Mouse (Mus musculus) right cerebral cortex, postnatal 36 days (tissue): ENCODE results near the gene Heatr4.
"Not testable (repeated sequence)": the region's sequence is repeated elsewhere in the genome, so short reads cannot be mapped to it uniquely, and the experiment has no call there.

Experiments used
- DNase-seq, 2 experiments: peaks; one replicate each; pipeline ENCODE4 v3.0.0; 2022; ENCODE audit warnings: low spot score in 2 of 2, mixed read lengths in 1 of 2

The Heatr4 gene

DNA sequence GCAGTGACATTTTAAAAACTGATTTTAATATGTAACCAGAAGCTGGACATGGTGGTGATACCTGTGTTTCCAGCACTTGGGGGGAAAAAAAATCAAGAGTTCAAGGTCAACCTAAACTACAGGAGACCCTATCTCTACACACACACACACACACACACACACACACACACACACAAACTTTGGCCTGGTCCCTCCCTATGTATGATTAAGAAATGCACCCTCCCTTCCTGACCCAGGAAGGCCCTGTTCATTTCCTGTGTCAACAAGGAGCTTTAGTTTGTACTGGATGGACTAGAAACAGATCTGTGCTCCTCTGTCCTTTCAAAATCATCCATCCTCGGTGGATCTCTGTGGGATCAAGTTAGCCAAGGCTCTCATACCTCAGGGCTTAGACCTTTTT lies 46.1 kb downstream of the Heatr4 start:
- not testable (repeated sequence) for DNase-seq

DNA sequence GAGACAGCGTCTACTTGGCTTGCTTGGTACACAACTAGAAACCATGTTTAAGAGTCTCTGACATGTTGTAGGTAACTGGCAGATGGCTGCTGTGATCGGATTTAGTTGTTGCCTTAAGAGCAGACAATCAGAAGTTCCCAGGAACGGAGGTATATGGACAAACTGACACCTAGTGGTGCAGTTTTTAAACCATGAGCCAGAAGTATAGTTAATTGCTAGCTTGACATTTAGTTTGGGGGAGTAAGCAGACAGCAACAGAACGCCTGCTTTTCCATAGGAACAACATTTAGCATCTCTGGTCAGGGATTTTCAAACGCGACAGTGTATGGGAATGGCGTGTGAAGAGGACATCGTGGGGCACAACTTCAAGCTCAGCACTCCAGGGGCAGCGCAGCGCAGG lies 47.1 kb downstream of the Heatr4 start:
- no peak for DNase-seq

DNA sequence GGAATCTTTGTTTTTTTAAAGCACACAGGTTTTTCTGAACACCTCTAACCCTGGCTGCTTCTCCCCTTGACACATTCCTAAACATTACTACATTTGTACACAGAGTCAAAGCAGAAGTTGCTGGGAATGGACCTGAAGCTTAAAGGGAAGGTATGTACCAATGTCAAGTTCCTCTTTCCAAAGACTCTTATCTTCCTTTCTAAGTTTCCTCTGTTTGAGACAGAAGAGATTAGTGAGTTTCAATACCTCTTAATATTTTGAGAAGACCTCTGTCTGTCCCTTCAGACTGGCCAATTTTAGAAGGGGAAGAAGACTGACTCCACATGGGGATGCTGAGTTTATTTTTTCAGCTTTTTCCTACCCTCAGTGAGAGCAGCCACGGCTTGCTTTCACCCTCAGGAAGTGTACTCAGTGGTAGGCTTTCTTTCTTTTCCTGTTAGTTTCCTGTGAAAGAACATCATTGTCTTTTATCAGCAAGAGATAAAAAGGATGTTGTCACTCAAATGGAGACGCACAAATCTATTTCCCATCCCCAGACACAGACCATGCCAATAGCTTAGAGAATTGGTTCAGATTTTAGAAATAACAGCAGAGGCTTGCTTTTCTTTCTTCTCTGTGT lies 55.4 kb downstream of the Heatr4 start:
- no peak for DNase-seq

DNA sequence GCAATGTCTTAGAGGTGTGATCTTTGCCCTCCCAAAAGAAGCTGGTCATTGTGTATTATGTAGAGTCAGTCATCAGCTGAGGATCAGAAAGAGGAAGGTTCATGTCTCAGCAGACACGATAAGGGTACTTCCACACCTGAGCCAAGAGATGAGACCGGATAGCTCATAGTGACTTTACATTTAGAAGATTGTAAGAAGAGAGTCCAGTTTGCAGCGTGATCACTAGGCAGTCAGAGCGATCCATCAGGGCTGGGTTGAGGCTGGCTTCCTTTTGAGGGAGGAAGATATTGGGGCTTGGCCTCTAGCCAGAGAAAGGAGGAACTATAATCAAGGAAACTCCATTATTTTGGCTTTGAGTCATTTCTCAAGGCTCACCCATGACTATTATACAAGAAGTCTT lies 56.9 kb downstream of the Heatr4 start:
- DNase-seq: no peak

DNA sequence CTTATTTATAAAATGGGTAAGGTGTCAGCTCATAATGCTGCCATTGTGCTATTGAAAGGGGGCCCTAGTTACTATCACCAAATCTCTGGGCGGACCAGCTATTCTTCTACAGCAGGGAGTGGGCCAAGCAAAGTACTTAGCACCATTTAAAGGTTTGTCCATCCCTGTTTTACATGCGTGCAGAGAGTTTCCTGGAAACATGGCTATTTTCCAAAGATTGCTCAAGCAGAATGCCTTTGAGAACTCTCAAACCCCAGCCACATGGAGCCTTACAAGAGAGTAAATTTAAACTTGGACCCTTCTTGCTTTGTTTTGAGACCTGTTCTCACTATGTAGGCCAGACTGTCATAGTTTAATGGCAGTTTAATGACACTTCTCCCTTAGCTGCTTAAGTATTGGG lies 58.6 kb downstream of the Heatr4 start:
- no peak for DNase-seq

DNA sequence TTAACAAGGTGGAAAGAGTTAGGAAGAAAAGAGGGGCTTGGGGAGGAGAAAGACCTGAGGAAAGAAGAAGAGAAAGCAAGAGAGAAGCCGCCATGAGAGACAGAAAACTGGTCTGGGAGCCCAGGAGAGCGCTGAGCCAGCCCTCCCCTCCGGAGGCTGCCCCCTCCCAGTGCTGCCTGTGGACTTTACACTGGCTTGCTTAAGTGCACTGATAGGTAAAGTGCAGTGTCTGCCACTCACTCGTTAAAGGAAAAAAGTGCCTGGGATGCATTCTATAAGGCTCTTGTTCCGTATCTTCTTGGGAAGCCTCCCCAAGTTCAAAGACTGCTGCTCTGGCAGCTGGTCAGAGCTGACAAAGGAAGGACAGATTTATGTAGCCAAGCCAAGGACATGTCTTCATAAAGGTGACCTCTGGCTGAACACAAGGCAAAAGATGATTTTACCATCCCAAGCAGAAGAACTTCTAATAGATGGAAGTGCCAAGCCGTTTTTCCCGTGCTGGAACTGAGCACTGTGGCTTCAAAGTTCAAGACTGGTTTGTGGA lies 59.4 kb downstream of the Heatr4 start:
- DNase-seq: no peak

DNA sequence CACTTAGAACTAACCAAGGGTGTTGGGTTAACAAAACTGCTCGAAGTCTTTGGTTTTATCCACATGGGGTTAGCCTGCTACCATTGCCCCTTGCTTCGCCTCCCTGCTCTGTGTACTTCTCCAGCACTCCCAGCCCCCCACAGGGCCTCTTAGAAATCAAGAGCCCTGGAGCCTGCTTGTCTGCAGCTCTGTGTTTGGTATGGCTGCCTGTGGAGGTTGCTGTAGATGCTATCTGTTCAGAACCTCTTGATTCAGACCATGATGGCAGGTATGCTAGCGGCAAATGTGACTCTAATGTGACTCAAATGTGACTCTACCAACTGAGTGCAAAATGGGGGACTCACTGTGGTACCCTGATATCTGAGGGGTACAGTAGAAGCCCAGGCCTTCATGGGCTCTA lies 60.3 kb downstream of the Heatr4 start:
- DNase-seq: no peak

DNA sequence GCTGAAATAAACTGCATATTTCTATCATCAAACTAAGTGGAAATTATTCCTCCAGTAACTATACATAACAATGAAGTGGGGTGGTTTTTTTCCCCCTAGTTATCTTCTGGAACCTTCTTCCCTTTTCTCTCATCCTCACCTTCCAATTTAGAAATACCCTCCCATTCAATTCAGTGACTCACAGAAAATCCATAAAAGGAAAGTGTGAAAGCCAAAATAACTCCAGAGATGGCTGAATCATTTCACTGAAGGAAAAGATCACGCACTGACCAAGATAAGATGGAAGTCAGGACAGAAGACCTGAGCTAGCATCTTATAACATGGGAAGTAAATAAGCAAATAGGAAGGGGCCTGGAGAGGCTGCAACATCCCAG lies 61.2 kb downstream of the Heatr4 start:
- DNase-seq: no peak

DNA sequence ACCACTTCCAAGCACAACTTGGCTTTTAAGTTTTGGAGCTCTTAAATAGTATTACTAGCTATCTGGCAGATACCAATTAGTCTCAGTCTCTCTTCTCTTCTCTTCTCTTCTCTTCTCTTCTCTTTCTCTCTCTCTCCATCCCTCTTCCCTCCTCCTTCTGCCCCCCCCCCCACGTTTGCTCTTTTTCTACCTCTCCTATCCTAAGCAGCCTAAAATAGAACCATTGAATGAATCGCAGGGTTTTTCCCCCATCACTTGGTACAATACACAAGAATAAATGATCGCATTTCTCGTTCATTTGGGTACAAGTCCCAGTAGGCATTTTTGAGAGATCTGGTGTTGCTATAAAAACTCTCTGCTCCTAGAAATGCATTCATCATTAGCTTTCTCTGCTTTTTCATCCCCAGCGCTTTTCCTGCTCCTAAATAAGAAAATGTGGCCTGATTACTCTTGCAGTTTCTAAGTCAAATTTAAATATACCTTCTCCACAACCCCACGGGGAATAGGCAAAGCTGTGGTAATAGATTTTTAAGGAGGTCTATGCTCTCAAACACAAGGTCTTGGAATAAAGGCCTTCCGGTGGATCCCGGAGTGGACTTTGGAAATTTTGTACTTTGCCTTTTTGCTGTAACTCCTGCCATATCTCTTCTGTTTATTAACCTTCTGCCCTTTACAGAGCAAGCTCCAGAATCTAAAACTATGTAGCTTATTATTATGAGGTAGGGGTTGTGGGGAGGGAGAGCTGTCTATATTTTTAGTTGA lies 61.7 kb downstream of the Heatr4 start:
- DNase-seq: no peak

DNA sequence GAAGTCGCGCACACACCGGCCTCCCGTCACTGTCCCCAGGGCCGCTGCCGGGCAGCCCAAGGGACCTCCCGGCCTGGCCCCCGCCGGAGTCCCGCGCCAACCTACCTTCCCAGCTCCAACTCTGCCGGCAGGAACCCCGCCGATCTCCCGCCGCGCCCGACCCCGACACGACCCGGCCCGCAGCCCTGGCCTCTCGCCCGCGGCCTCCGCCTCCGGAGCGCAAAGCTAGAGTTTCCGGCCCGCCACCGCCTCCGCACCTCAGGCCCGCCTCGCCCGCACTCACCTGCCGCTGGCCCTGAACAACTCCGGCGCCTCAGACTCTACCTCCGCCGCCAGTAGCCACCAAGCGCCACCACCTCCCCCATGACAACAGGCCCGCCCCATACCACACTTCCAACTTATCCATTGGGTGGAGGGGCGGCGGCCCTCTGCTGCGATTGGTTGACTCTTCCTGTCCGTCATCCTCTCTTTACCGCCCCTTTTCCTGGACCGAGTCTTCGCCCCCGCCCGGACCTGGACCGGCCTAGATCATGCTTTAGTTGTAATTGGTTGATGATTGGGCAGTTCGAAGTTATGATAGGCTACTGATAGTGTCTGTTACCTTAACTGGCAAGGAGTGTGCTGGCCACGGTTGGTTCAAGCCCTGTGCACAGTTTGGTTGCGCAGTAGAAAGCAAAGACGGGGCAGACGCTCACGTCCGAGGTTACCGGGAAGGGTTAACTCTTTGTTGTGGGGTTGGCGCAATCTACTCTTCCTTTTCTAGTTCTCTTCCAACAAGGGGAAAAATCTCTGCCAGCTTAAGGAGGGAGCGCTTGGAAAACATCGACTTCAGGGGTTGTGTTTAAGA lies 62.9 kb downstream of the Heatr4 start, which contains the start of gene Numb:
Gene Numb (minus strand): TSS at position 400 of the 847 bp plus-strand sequence.
- DNase-seq: peak; percentile 99

DNA sequence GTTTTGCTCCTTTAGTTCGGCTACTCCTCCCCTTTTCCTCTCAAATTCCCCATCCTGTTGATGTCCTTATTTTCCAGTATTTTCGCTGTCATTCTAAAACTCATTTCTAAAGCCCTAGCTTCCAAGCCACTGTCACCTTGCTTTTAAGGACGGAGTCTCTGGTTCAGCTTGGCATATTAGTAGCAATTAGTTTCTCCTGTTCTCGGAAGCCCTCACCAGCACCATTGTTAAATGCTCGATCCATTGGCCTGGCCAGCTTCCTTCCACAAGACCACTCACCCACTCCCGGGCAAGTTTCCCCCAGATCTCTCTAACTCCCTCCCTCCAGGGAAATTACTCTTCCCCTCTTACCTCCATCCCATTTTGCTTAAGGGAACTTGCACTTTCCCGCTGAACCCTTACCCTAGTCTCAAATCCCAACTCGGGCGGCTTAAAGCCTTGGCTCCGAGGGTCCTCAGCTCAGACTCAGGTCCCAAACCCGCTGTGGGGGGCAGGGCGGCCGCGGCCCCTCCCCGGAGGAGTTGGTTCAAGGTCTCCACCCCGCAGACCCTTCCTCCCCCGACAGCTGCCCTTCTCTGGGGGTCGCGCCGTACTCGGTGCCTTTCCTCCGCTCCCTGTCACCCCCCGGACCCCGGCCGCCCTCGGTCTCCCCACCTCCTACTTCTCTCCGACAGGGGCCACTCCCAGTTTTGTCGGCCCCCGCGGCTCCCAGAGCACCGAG lies 63.8 kb downstream of the Heatr4 start:
- DNase-seq: no peak

DNA sequence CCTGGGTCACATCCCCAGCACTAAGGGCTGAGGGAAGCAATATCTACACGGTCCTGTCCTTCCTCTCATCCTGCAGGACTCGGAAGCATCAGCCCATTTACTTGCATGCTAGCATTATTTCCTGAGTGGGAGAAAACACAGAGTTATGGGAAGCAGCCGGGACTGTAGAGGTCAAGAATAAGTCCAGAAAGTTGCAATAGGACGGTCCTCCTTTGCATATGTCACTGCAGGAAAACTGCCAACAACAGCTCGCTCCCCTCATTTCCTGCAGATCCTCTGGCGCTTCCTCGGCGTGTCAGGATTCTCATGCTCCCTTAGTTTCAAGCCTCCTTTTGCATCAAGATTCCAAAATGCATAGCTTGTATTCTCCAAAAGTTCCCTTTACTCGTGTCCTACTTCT lies 67.8 kb downstream of the Heatr4 start:
- DNase-seq: no peak

DNA sequence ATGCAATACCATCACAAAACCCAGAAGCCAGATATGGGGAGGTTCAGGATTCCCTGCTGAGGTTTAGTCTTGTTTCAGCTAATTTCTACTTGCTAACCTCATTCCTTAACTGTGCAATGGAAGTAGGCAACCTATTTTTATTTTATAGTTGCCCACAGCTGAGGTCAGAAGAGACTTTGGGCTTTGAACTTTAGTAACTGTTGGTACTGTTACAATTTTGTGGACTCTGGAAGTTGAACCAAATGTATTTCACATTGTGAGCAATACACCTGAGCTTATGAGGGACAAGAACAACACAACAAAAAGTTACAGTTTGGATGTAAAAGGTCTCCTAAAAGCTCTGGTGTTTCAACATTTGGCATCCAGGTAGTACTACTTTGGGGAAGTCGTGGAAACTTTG lies 69.9 kb downstream of the Heatr4 start:
- DNase-seq: no peak

DNA sequence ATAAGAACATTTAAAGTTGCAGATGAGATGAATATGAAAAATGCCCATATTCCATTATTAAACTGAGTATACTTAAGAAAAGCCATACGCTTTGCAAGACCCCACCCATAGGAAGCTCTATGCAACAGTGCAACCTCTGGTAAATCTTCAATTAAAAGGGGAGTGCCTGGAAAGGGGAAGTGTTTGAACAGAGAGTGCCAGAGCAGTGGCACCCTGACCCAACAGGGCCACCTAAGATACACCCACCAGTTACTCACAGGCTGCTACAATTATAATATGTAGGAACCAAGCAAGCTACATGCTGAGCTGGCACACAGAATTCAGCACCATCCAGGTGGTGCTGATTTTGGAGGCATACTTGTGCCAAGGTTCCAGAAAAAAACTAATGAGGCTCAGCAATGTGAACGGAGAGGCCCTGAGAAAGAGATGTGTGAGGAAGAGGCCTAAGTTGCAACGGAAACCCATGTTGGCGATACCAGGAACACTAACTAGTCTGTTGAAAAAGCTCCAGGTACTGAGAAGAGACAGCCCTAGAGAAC lies 70.4 kb downstream of the Heatr4 start:
- DNase-seq: no peak

DNA sequence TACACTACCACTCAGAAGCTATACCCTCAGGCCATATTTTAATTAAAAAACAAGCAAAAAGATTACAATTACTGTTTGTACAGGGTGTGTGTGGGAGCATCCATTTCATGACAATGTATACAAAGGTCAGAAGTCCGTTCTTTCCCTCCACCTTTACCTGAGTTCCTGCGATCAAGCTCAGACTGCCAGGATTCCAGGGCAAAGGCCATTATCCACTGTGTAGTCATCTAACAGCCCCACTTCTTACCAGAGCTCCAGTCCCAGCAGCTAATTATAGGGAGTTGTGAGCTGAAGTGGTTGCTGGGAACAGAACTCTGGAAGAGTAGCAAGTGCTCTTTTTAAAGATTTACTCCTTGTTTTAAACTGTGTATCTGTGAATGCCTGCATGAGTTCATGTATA lies 74.2 kb downstream of the Heatr4 start:
- no peak for DNase-seq
